Mouse (Mus musculus) spleen, postnatal 10 days (tissue): ENCODE measurements around the gene Polm.

Source experiments
- DNase-seq, 2 experiments: peaks; one replicate each; pipeline ENCODE4 v3.0.0; 2021 to 2022; ENCODE audit warnings: low spot score in 2 of 2

Polm gene

GRCm38 (mm10) chr11:5803551-5803981 lies 34.2 kb downstream of the Polm start, which contains the start of gene Pgam2:
Pgam2 (minus strand) TSS chr11:5803733.
- no peak for DNase-seq

GRCm38 (mm10) chr11:5802457-5803217 lies 35.2 kb downstream of the Polm start:
- DNase-seq = no peak

- no peak for DNase-seq
These were observed 35.8 kb downstream of the Polm start for GRCm38 (mm10) chr11:5802005-5802404.

- DNase-seq = no peak
These were observed 36.3 kb downstream of the Polm start for GRCm38 (mm10) chr11:5801511-5801910.

- no peak for DNase-seq
These were observed 38.0 kb downstream of the Polm start for GRCm38 (mm10) chr11:5799621-5800490.

GRCm38 (mm10) chr11:5797928-5798327 lies 39.9 kb downstream of the Polm start:
- no peak for DNase-seq

GRCm38 (mm10) chr11:5797371-5797770 lies 40.4 kb downstream of the Polm start:
- no peak for DNase-seq

GRCm38 (mm10) chr11:5796939-5797338 lies 40.9 kb downstream of the Polm start:
- no peak for DNase-seq

- DNase-seq = no peak
These were observed 42.1 kb downstream of the Polm start for GRCm38 (mm10) chr11:5795706-5796105.

- DNase-seq = no peak
These were observed 42.5 kb downstream of the Polm start for GRCm38 (mm10) chr11:5795290-5795689.

GRCm38 (mm10) chr11:5790431-5790830 lies 47.4 kb downstream of the Polm start:
- DNase-seq = no peak

- DNase-seq = peak in 1 of 2 experiments; percentile 50
These were observed 48.0 kb downstream of the Polm start for GRCm38 (mm10) chr11:5789754-5790333.

GRCm38 (mm10) chr11:5789071-5789753 lies 48.6 kb downstream of the Polm start:
- DNase-seq = peak; percentile 47 to 55

- peak; percentile 93 to 98 for DNase-seq
These were observed 49.5 kb downstream of the Polm start, which contains the start of gene Dbnl for GRCm38 (mm10) chr11:5788056-5789014. Dbnl (plus strand) TSS chr11:5788488.

GRCm38 (mm10) chr11:5787671-5788055 lies 50.2 kb downstream of the Polm start:
- no peak for DNase-seq

- no peak for DNase-seq
These were observed 52.1 kb downstream of the Polm start for GRCm38 (mm10) chr11:5785732-5786131.

GRCm38 (mm10) chr11:5782199-5782944 lies 55.4 kb downstream of the Polm start:
- DNase-seq = peak in 1 of 2 experiments; percentile 43

- no peak for DNase-seq
These were observed 57.7 kb downstream of the Polm start for GRCm38 (mm10) chr11:5780035-5780499.

- DNase-seq = no peak
These were observed 59.3 kb downstream of the Polm start for GRCm38 (mm10) chr11:5778481-5778880.
